ENCODE assay signal across 8 mouse cellular contexts in genomic region chr3:107758176-107758575, GRCm38 (mm10). TPM values are rescaled to one million over a fixed set of nuclear protein-coding genes. Genes with fewer than 3 reads are reported as not detected.
DNase-seq lines count a peak whose midpoint lies in the region; ATAC-seq and TF ChIP-seq lines count a peak whose summit lies in the region.

No protein-coding gene starts in this region.

- 40% methylated on average over 2 of the region's 2 CpGs for WGBS in heart, embryonic 11.5 days (ENCODE audit: insufficient replicate concordance)
- WGBS in spleen, adult 2 months: 76% methylated on average over 2 of the region's 2 CpGs
- 44% methylated on average over 2 of the region's 2 CpGs for WGBS in liver, embryonic 13.5 days (ENCODE audit: insufficient replicate concordance)

- no peak overlapping the region for H3K9ac ChIP-seq in heart, embryonic 11.5 days (ENCODE audit: low read depth, low read length)
- no peak overlapping the region for H3K9ac ChIP-seq in liver, embryonic 13.5 days

- no peaks in the 10 kb centered on the region for H3K27me3 ChIP-seq in heart, embryonic 11.5 days (ENCODE audit: control insufficient read depth, insufficient read depth, low read length)
- no peaks in the 10 kb centered on the region for H3K27me3 ChIP-seq in spleen, adult 2 months (ENCODE audit: control insufficient read depth, insufficient read depth, low read length)
- H3K27me3 ChIP-seq in liver, embryonic 13.5 days: peaks cover 51% of the 10 kb centered on the region

- H3K4me1 ChIP-seq in heart, embryonic 11.5 days (ENCODE audit: control insufficient read depth, insufficient read depth, low read length): peaks cover 14% of the 10 kb centered on the region
- peaks cover 5% of the 10 kb centered on the region; the same call in 1 of the 2 replicates for H3K4me1 ChIP-seq in spleen, adult 2 months (ENCODE audit: control insufficient read depth, insufficient read depth, insufficient read length)
- peaks cover 7% of the 10 kb centered on the region; the same call in 1 of the 2 replicates for H3K4me1 ChIP-seq in liver, embryonic 13.5 days (replicated peaks)

- no peaks in the 10 kb centered on the region for H3K9me3 ChIP-seq in heart, embryonic 11.5 days (replicated peaks; ENCODE audit: control insufficient read depth, low read length)
- H3K9me3 ChIP-seq in liver, embryonic 13.5 days (replicated peaks): no peaks in the 10 kb centered on the region

- no peak for DNase-seq in heart, postnatal 4 days
- no peak for DNase-seq in spleen, adult 2 months (ENCODE audit: low read depth in 1 of 2, low spot score in 2 of 2)
- DNase-seq in spleen, adult 12 weeks (ENCODE audit: low spot score): no peak
- DNase-seq in liver, embryonic 13.5 days: no peak
- no peak for DNase-seq in gastrocnemius, postnatal 10 days
- DNase-seq in frontal cortex, postnatal 25 days (ENCODE audit: low spot score in 2 of 2): no peak

- no peak overlapping the region for H3K4me3 ChIP-seq in heart, embryonic 11.5 days (ENCODE audit: low read depth, low read length)
- H3K4me3 ChIP-seq in spleen, adult 2 months (ENCODE audit: extremely low read depth, insufficient read depth, insufficient read length): peak overlapping the region; percentile 77
- H3K4me3 ChIP-seq in liver, embryonic 13.5 days (replicated peaks): peak overlapping the region; percentile 66

- ATAC-seq in heart, embryonic 11.5 days (replicated peaks; ENCODE audit: insufficient number of reproducible peaks, low FRiP score, low TSS enrichment): no peak
- ATAC-seq in liver, embryonic 13.5 days (ENCODE audit: low read depth): no peak
- no peak for ATAC-seq in megakaryocyte progenitor cell, adult 5-6 weeks (replicated peaks; ENCODE audit: poor library complexity)

- TF ChIP-seq POLR2A in spleen, adult 2 months (IDR thresholded peaks at IDR 0.05; ENCODE audit: low read depth, low read length): no peak

- no peak overlapping the region for H3K27ac ChIP-seq in heart, embryonic 11.5 days (ENCODE audit: low read depth, low read length)
- H3K27ac ChIP-seq in spleen, adult 2 months (ENCODE audit: insufficient read depth, low read length): no peak overlapping the region
- H3K27ac ChIP-seq in liver, embryonic 13.5 days: no peak overlapping the region

- H3K36me3 ChIP-seq in heart, embryonic 11.5 days (ENCODE audit: control insufficient read depth, insufficient read depth, low read length): no peaks in the 10 kb centered on the region; the same call in 1 of the 2 replicates
- peaks cover 2% of the 10 kb centered on the region; the same call in 1 of the 2 replicates for H3K36me3 ChIP-seq in spleen, adult 2 months (ENCODE audit: control insufficient read depth, insufficient read depth, low read length)
- H3K36me3 ChIP-seq in liver, embryonic 13.5 days: peaks cover 12% of the 10 kb centered on the region

- no peak for TF ChIP-seq CTCF in spleen, adult 2 months (IDR thresholded peaks at IDR 0.05; ENCODE audit: extremely low read depth, insufficient read depth, insufficient read length, insufficient replicate concordance)

- peak overlapping the region; percentile 69 for H3K4me2 ChIP-seq in heart, embryonic 11.5 days
- H3K4me2 ChIP-seq in liver, embryonic 13.5 days: peak overlapping the region; percentile 74

RNA-seq across cellular contexts. Expression of gene Csf1, which starts 2.1 kb away (rescaled TPM):
- 10.7 and 11.0 TPM in 2 replicates for polyA plus RNA-seq in heart, embryonic 11.5 days (2014; fragmentation: Nextera tagmentation; extraction: Ambion mirVana)
- total RNA-seq in heart, postnatal 4 days (2021): 10 to 100 TPM; 14.8 to 15.4 TPM
- 46.3 and 50.4 TPM in 2 replicates for polyA plus RNA-seq in spleen, adult 2 months (2012; rRNA removed)
- polyA plus RNA-seq in liver, embryonic 13.5 days (2015; fragmentation: Nextera tagmentation; extraction: Ambion mirVana): 4.6 and 6.1 TPM in 2 replicates
- 2.2 and 4.8 TPM in 2 replicates for total RNA-seq in megakaryocyte progenitor cell, adult 5-6 weeks (2015)
- total RNA-seq in megakaryocyte progenitor cell, adult 5-6 weeks (2017): 1.5 and 4.6 TPM in 2 replicates
- 10 to 100 TPM; 14.2 to 21.4 TPM for total RNA-seq in gastrocnemius, postnatal 10 days (2021)
